Mouse (Mus musculus) C2C12 (cell line): ENCODE results near the gene Mms19. TPM values are rescaled to one million over a fixed set of nuclear protein-coding genes. Genes with fewer than 3 reads are reported as not detected.
A peak's percentile ranks its signal among the peaks of the same experiment; 100 is the strongest.

ENCODE experiments used
- H3K27me3 ChIP-seq: one replicate; pipeline ENCODE4 v1.6.1; 2011; ENCODE audit not compliant: control insufficient read depth, insufficient read depth, insufficient read length
- H3K36me3 ChIP-seq: one replicate; pipeline ENCODE4 v1.6.1; 2011; ENCODE audit not compliant: control insufficient read depth, insufficient read depth
- H3K4me3 ChIP-seq: one replicate; pipeline ENCODE4 v1.5.1; 2011; ENCODE audit warnings: mild to moderate bottlenecking, control low read depth; ENCODE audit not compliant: poor library complexity, insufficient read depth, severe bottlenecking
- H3K79me2 ChIP-seq: one replicate; pipeline ENCODE4 v1.6.1; 2011; ENCODE audit not compliant: control insufficient read depth, insufficient read depth
- H3K79me3 ChIP-seq: one replicate; pipeline ENCODE4 v1.6.1; 2011; ENCODE audit warnings: low read depth, control low read depth
- H3ac ChIP-seq: one replicate; pipeline ENCODE3; 2011; ENCODE audit warnings: low read depth; ENCODE audit not compliant: control insufficient read depth, insufficient read length
- CEBPB ChIP-seq: IDR thresholded peaks from one replicate; pipeline ENCODE4 v1.6.1; 2011; ENCODE audit warnings: low read depth, mild to moderate bottlenecking, control low read depth, moderate library complexity
- CTCF ChIP-seq: IDR thresholded peaks from one replicate; pipeline ENCODE4 v1.5.1; 2011; ENCODE audit not compliant: control insufficient read depth, insufficient read depth, insufficient read length
- FOSL1 ChIP-seq: IDR thresholded peaks from one replicate; pipeline ENCODE4 v1.8.0; 2011; ENCODE audit warnings: mild to moderate bottlenecking, low read length; ENCODE audit not compliant: poor library complexity, insufficient read depth, severe bottlenecking
- MAX ChIP-seq: IDR thresholded peaks from one replicate; pipeline ENCODE4 v1.6.1; 2011; ENCODE audit warnings: mild to moderate bottlenecking, control low read depth
- MYOD1 ChIP-seq: IDR thresholded peaks from one replicate; pipeline ENCODE4 v1.6.1; 2011; ENCODE audit warnings: low read depth; ENCODE audit not compliant: control insufficient read depth, insufficient read length
- MYOG ChIP-seq: IDR thresholded peaks from one replicate; pipeline ENCODE4 v1.6.1; 2011; ENCODE audit not compliant: control insufficient read depth, insufficient read length; ENCODE audit errors: extremely low read depth
- USF1 ChIP-seq: IDR thresholded peaks from one replicate; pipeline ENCODE4 v1.6.1; 2011; ENCODE audit warnings: low read depth, mild to moderate bottlenecking, control low read depth, moderate library complexity
- polyA plus RNA-seq: library from polyadenylated mRNA; unstranded; fragments of >200 nt; fragmentation: generic; extraction: Trizol; gene quantifications from one replicate; pipeline ENCODE4 v1.2.1, GENCODE M21; 2012; ENCODE audit warnings: missing spikeins

Mms19 gene
- polyA plus RNA-seq, 1 experiment, result 21.9 TPM

- TF ChIP-seq USF1 (no peak), MYOG (no peak), CTCF (no peak), FOSL1 (peak; percentile 96), MAX (peak; percentile 77), CEBPB (no peak), MYOD1 (peak; percentile 97)
- H3K27me3 ChIP-seq, result no peaks in the 10 kb centered on the region
- H3K4me3 ChIP-seq, result peak overlapping the region; percentile 28
- H3K79me3 ChIP-seq, result peaks cover 53% of the 10 kb centered on the region
- peaks cover 86% of the 10 kb centered on the region for H3K79me2 ChIP-seq
- H3ac ChIP-seq, result peak overlapping the region; percentile 70
- no peaks in the 10 kb centered on the region for H3K36me3 ChIP-seq
Observed at GRCm38 (mm10) chr19:42017399-42018247, 36.7 kb upstream of the Mms19 start.

GRCm38 (mm10) chr19:42016840-42017239, 35.9 kb upstream of the Mms19 start:
- Histone ChIP-seq H3K27me3 (no peaks in the 10 kb centered on the region), H3K79me2 (peaks cover 86% of the 10 kb centered on the region), H3ac (peak overlapping the region; percentile 70), H3K4me3 (peak overlapping the region; percentile 28), H3K79me3 (peaks cover 49% of the 10 kb centered on the region), H3K36me3 (no peaks in the 10 kb centered on the region)
- TF ChIP-seq MYOG (no peak), USF1 (no peak), CTCF (no peak), MAX (peak; percentile 69), CEBPB (no peak), FOSL1 (peak; percentile 76), MYOD1 (peak; percentile 89)

GRCm38 (mm10) chr19:42016251-42016650, 35.3 kb upstream of the Mms19 start:
- Histone ChIP-seq H3K4me3 (no peak overlapping the region), H3K27me3 (no peaks in the 10 kb centered on the region), H3K36me3 (peaks cover 4% of the 10 kb centered on the region), H3K79me2 (peaks cover 86% of the 10 kb centered on the region), H3ac (peak overlapping the region; percentile 42), H3K79me3 (peaks cover 50% of the 10 kb centered on the region)
- TF ChIP-seq CTCF, result no peak
- no peak for TF ChIP-seq MAX
- TF ChIP-seq CEBPB, result no peak

DNA sequence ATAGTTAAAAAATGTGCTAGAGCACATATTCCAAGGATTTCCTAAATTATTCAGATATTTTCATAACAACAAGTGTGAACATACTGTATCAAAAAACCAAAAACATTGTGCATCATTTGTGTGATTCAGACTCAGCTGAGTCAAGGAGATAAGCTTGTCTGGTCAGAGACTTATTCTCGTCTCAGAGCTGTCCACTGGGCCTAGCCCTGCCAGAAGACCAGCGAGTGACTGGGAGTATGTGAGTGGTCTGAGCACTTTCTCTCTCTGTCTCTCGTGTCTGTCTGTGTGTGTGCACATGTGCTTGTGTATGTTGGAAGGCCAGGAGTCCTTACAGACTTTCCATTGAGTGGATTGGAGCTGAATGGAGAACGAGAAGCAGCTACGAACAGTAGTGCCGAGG, 34.0 kb upstream of the Mms19 start:
- H3K4me3 ChIP-seq, result no peak overlapping the region
- H3K79me3 ChIP-seq, result peaks cover 45% of the 10 kb centered on the region
- peak overlapping the region; percentile 41 for H3ac ChIP-seq
- H3K27me3 ChIP-seq, result no peaks in the 10 kb centered on the region
- no peak for TF ChIP-seq CEBPB
- no peak for TF ChIP-seq MAX
- TF ChIP-seq CTCF, result no peak
- no peak for TF ChIP-seq MYOG
- no peak for TF ChIP-seq FOSL1
- H3K79me2 ChIP-seq, result peaks cover 86% of the 10 kb centered on the region
- H3K36me3 ChIP-seq, result peaks cover 4% of the 10 kb centered on the region

- Histone ChIP-seq H3K36me3 (peaks cover 4% of the 10 kb centered on the region), H3K79me3 (peaks cover 43% of the 10 kb centered on the region), H3K79me2 (peaks cover 86% of the 10 kb centered on the region), H3K27me3 (no peaks in the 10 kb centered on the region), H3ac (no peak overlapping the region), H3K4me3 (no peak overlapping the region)
- TF ChIP-seq FOSL1 (no peak), MYOD1 (no peak), CTCF (no peak), MYOG (no peak), USF1 (no peak), MAX (no peak)
Observed at GRCm38 (mm10) chr19:42014231-42014825, 33.4 kb upstream of the Mms19 start.
